Mouse (Mus musculus) bone marrow macrophage, adult 2 months (primary cell): ENCODE results near the gene Tbrg1. TPM values are rescaled to one million over a fixed set of nuclear protein-coding genes. Genes with fewer than 3 reads are reported as not detected.
A peak's percentile ranks its signal among the peaks of the same experiment; 100 is the strongest.

Source experiments
- H3K27ac ChIP-seq: 2 replicates; pipeline ENCODE4 v1.5.1; 2012; ENCODE audit warnings: low read depth, low read length; ENCODE audit not compliant: insufficient read depth
- H3K4me1 ChIP-seq: 2 replicates; pipeline ENCODE4 v1.6.1; 2012; ENCODE audit warnings: low read length; ENCODE audit not compliant: control insufficient read depth, insufficient read depth
- H3K4me3 ChIP-seq: 2 replicates; pipeline ENCODE4 v1.5.1; 2012; ENCODE audit warnings: mild to moderate bottlenecking, low read length, moderate library complexity; ENCODE audit not compliant: insufficient read depth
- CTCF ChIP-seq: IDR thresholded peaks from 2 replicates; pipeline ENCODE4 v1.5.1; 2012; ENCODE audit warnings: low read depth, mild to moderate bottlenecking, low read length, moderate library complexity
- POLR2A ChIP-seq: IDR thresholded peaks from 2 replicates; pipeline ENCODE4 v1.6.1; 2012; ENCODE audit warnings: mild to moderate bottlenecking, low read depth, low read length, borderline replicate concordance
- polyA plus RNA-seq: library from polyadenylated mRNA; stranded (reverse); fragments of >200 nt; gene quantifications from 2 replicates; pipeline ENCODE4 v1.2.4, GENCODE M21; 2012; ENCODE audit not compliant: missing spikeins, insufficient read depth, insufficient read length

Gene Tbrg1
- polyA plus RNA-seq, result 36.4 and 36.5 TPM in 2 replicates

DNA sequence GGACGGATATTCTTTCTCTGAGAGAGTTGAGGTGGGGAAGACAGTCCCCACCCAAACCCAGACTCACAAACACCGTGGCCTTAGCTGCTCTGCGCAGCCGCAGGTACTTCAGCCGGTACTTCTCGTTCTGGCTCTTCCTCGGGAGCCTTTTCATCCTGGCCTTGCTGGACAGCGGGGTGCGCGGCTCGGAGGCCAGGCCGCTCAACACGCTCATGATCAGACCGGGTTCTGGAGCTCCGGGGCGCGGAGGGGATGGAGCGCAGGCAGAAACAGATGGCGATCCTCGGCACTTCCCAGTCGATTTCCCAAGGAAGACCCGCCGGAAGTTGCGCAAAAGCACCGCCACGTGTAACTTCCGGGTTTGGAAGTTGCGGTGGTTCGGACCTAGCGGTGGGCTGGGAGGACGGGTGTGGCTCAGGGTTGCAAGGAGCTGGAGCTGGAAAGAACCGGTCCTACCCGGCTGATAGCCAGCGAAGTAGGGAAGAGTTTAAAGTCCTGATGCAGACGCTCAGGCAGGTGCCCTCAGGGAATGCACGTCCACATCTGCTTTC is at the start of gene Tbrg1:
Tbrg1 (minus strand) TSS at position 382 of the 551 bp plus-strand sequence.
- H3K4me3 ChIP-seq, result peak within 1 kb of the TSS; percentile 75
- no peaks in the 10 kb centered on the region for H3K4me1 ChIP-seq
- TF ChIP-seq POLR2A (no peak), CTCF (no peak)
- H3K27ac ChIP-seq, result peak within 1 kb of the TSS; percentile 35

DNA sequence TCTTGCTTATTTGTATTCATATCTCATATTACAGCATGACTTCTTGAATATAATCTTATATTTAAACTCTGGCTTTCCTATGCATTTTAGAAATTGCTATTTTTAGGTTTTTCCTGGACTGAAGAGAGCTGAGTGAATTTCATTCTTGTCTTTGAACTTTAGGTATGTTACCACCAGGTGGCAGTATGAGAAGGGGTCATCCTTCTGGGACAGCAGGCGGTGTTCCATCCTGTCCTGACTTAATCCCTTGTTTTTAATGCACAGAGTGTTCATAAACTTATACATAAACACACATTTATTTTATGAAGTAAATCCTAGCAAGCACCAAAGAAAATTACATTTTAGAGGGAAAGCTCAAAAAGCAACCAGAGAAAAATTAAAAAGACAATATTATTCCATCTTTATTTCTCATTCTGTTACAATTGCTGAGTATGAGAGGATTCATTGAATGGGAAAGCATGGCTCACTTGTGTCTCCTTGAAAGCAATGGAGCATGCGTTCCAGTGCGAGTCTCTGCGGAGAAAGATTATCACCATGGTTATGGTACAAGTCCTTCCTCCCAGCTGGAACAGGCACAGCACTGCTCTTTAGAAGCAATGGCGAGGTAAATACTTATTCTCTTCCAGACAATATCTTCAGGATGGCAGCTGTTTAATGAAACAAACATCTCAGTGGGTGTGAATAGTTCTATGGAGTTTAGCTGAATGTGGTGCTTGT is 33.0 kb upstream of the Tbrg1 start:
- Histone ChIP-seq H3K4me3 (no peak overlapping the region), H3K27ac (no peak overlapping the region), H3K4me1 (no peaks in the 10 kb centered on the region)
- TF ChIP-seq POLR2A (no peak), CTCF (no peak)

DNA sequence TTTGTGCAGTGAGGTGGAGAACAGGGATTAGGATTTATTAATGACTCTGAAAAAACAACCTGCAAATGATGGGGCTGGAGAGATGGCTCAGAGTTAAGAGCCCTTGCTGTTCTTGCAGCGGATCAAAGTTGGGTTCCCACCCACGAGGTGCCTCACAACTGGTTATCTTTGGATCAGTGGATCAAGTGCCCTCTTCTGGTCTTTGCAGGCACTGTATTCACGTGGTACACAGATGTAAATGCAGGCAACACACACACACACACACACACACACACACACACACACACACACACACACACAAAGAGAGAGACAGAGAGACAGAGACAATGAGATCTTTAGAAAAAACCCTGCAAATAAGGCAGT is 30.8 kb upstream of the Tbrg1 start:
- TF ChIP-seq CTCF, result no peak
- no peak for TF ChIP-seq POLR2A
- Histone ChIP-seq H3K27ac (no peak overlapping the region), H3K4me3 (no peak overlapping the region), H3K4me1 (no peaks in the 10 kb centered on the region)

DNA sequence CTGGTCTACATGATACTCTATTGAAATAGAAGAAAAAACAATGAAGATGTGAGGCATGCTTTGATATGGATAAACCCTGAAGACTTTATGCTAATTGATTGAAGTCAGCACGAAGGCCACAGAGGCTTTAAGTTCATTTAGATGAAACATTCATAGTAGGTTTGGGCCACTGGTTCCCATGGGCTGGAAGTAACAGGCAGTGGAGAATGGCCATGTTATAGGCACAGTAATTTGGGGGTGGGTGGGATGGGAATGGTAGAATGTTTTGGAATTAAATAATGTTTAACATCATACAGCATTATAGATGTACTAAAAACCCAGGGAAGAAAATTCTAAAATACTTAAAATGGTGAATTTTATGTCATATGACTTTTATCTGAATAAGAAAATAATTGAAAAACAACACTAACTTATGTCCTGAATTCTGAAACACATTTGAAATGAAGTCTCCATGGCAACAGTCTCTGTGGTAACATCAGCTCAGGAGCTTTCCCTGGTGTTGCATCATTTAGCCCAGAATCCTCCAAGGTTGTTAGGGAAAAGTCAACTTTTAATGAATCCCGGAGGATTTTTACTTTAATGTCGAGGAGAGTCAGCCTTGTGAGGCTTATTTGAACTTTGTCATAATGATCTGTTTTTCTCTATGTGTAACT is 30.3 kb upstream of the Tbrg1 start:
- Histone ChIP-seq H3K4me1 (no peaks in the 10 kb centered on the region), H3K4me3 (no peak overlapping the region), H3K27ac (no peak overlapping the region)
- TF ChIP-seq POLR2A (no peak), CTCF (no peak)

DNA sequence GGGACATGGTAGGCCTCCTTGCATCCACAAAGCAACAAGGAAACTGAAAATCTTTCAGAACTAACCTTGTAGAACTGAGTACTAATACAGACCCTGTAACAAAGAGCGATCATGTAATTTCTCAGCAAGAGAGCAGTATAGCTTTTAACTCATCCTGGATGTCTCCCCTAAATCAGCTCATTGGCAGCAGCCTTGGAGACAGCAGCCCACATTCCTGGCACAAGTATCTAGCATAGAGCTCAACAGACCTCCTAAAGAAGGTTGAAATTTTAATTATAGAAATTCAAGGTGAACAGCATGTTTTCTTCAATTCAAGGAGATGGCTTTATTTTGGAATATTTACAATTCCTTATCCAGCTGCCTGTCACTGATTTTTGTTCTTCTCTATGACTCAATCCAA is 24.0 kb upstream of the Tbrg1 start:
- no peaks in the 10 kb centered on the region for H3K4me1 ChIP-seq
- no peak overlapping the region for H3K4me3 ChIP-seq
- TF ChIP-seq CTCF, result no peak
- TF ChIP-seq POLR2A, result no peak
- no peak overlapping the region for H3K27ac ChIP-seq

DNA sequence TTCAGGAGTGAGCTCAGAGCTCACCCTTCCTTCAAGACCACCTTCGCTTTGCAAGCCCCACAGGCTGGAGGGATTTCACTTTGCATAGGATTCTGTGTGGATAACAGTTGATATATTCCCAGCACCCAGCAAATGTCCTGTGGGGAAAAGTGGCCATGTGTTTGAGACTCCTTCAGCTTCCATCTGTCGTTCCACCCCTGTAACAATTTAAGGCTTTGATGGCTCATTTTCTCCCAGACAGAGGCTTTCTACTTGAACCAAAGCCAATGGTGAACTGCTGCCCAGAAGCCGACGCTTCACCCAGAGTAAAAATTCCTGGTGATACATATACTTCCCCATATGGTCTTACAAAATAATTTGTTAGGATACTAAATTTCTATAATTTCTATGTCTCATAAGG is 18.2 kb upstream of the Tbrg1 start:
- no peaks in the 10 kb centered on the region for H3K4me1 ChIP-seq
- H3K4me3 ChIP-seq, result no peak overlapping the region
- no peak overlapping the region for H3K27ac ChIP-seq
- TF ChIP-seq POLR2A, result no peak
- no peak for TF ChIP-seq CTCF

DNA sequence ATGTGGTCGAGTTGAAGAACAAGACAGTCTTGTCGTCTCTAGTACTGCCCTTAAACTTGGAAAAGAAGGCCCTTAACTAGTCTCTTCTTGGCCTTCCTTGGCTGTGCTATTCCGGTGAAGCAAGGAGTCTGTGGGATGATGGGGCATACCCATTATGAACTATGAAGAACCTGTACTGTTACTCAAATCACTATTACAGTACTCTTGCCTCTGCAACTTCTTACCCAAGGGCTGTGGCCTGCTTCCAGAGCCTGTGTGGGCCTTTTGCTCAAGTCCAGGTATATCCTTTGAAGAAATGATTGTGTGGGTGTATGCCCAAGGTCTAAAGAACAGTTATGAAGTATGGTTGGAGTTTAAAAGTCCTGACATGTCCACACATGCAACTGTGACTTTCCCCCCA is 13.1 kb upstream of the Tbrg1 start:
- H3K4me3 ChIP-seq, result no peak overlapping the region
- H3K27ac ChIP-seq, result no peak overlapping the region
- no peaks in the 10 kb centered on the region for H3K4me1 ChIP-seq
- no peak for TF ChIP-seq CTCF
- no peak for TF ChIP-seq POLR2A

DNA sequence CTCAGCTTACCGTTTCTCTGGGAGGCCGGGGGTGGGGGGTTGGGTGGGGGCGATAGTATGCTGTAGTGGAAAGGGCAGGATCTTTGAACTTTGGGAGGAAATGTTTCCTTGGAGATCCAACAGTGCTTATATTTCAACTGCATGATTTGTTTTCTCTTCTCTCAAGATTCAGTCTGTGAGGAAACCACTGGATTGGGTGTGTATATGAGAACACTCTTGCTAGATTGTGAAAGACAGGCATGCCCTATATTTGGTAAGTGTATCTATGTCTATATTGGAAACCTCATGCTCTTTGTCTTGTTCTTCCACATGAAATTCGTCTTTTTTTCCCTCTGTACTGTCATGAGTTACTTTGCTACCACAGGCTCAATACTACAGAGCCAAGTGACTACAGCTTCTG is 12.6 kb upstream of the Tbrg1 start:
- Histone ChIP-seq H3K4me3 (no peak overlapping the region), H3K27ac (no peak overlapping the region), H3K4me1 (no peaks in the 10 kb centered on the region)
- no peak for TF ChIP-seq POLR2A
- TF ChIP-seq CTCF, result no peak

DNA sequence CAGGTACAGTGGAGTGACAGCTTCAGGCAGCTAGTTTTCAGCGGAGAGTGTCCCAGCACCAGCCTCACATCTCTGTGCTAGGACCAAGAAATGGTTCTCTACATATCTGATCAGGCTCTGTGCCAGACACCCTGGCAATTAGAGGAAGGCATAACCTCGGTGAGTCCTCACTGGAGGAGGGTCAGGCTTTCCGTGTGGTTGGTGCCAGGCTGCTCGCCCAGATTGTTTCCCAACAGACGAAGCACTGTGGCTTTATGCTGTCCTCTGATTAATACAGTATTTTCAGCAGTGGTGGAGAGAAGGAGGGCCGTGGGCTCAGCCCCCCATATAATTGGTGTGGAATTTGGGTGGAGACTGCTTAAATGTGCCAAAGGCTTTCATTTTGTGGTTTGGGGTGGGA is 12.0 kb upstream of the Tbrg1 start, which contains the start of gene Panx3:
Panx3 (minus strand) TSS at position 121 of the 400 bp plus-strand sequence.
- TF ChIP-seq POLR2A (no peak), CTCF (no peak)
- no peak within 1 kb of the TSS for H3K27ac ChIP-seq
- no peak within 1 kb of the TSS for H3K4me3 ChIP-seq

DNA sequence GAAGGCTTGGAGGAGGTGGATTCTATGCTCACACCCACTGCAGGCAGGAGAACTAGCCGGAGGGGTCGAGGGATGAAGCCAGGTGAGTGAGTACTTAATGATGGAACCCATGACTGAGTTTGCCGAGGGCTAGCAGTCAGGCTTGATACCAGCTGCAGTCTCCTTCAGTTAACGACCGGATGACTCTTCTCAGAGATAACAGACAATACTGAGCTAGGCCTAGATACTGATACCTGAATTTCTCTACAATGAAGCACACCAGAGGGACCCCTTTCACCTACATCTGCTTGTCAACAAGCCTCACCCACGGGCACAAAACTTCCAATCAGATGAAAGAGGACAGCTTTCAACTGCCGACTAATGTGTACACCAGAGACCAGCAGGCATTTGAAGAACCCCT is 8.9 kb upstream of the Tbrg1 start:
- Histone ChIP-seq H3K4me1 (no peaks in the 10 kb centered on the region), H3K27ac (no peak overlapping the region), H3K4me3 (no peak overlapping the region)
- no peak for TF ChIP-seq POLR2A
- TF ChIP-seq CTCF, result no peak

More for the DNA sequence above, 12.0 kb upstream of the Tbrg1 start, which contains the start of gene Panx3:
- no peaks in the 10 kb centered on the region for H3K4me1 ChIP-seq
